Mouse (Mus musculus): ENCODE measurements at regions not wholly inside any gene's neighbourhood (a gene's known extent, or its start where the extent isn't known, plus 50 kb on each side); places are given as distances from the start of the nearest gene placed in this dataset.

DNA sequence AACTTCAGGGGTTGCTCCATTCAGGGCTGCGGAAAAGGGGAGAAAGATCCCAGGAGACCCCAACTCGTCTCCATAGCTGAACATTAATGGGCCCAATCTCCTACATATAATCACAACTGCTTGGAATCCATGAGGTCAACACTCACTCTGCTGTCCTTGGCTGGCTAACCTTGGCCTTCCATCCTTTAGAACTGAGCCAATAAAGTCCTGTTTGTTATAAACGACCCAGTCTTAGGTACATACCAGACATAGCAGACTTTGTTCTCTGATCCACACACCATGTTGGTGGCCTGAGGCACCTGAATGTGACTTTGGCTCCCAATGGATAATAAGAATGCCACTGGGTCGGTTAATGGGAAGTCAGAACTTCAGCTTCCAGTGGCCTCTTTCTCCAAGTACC is 157.4 kb downstream of the Auh start:
- no peak for ATAC-seq (ENCODE audit: low FRiP score, low TSS enrichment)
- 71% methylated on average over 4 of the region's 4 CpGs for WGBS
- no peak overlapping the region for H3K9ac ChIP-seq (ENCODE audit: low read depth, low read length)
- no peaks in the 10 kb centered on the region for H3K36me3 ChIP-seq (ENCODE audit: control insufficient read depth, insufficient read depth, low read length)
- H3K4me1 ChIP-seq (ENCODE audit: control insufficient read depth, insufficient read depth, low read length) = no peaks in the 10 kb centered on the region; the same call in 1 of the 2 replicates
- no peak overlapping the region for H3K27ac ChIP-seq (ENCODE audit: low read depth, low read length)
- no peak overlapping the region for H3K4me2 ChIP-seq (replicated peaks; ENCODE audit: low read depth, low read length)
- H3K4me3 ChIP-seq (ENCODE audit: low read length) = no peak overlapping the region
- H3K9me3 ChIP-seq (ENCODE audit: control insufficient read depth, low read length) = no peaks in the 10 kb centered on the region
- no peaks in the 10 kb centered on the region for H3K27me3 ChIP-seq (ENCODE audit: control insufficient read depth, insufficient read depth, low read length)

DNA sequence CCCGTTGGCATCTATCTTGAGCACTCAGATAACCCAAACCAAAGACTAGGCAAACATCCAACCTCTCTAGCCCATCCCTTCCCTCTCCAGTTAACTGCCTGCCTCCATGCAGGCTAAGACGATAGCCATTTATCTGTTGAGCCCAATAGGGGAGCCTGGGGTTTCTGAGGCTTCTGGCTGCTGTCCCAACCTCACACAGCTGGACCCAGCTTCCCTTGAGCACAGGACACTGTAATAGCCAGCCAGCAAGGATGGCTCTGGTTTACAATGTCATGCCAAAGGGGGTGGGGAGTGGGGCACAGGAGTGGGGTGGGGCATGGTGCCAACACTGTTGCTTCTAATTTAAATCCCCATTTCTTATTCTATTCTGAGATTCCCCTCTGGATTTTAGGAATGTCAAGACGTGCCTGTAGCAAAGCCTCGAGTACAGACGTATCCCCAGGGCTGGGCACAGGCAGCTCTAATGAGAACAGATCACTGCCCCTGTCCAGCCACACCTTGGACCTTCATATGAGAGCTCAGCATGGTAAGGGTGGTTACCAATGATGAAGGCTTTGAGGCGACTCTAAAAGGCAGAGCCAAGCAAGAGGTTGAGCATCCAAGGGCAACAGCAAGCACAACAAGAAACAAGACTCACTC is 152.0 kb downstream of the Auh start:
- 82% methylated on average over 6 of the region's 6 CpGs for WGBS
- H3K27ac ChIP-seq (ENCODE audit: low read depth, low read length) = no peak overlapping the region
- ATAC-seq (ENCODE audit: low FRiP score, low TSS enrichment) = no peak

GRCm38 (mm10) chr13:52778848-52779247 is 150.6 kb downstream of the Auh start:
- no peak overlapping the region for H3K4me3 ChIP-seq (ENCODE audit: low read length)
- no peaks in the 10 kb centered on the region for H3K27me3 ChIP-seq (ENCODE audit: control insufficient read depth, insufficient read depth, low read length)
- no peak overlapping the region for H3K4me2 ChIP-seq (replicated peaks; ENCODE audit: low read depth, low read length)
- H3K4me1 ChIP-seq (ENCODE audit: control insufficient read depth, insufficient read depth, low read length) = no peaks in the 10 kb centered on the region
- no peaks in the 10 kb centered on the region for H3K36me3 ChIP-seq (ENCODE audit: control insufficient read depth, insufficient read depth, low read length)
- H3K27ac ChIP-seq (ENCODE audit: low read depth, low read length) = no peak overlapping the region
- H3K9me3 ChIP-seq (ENCODE audit: control insufficient read depth, low read length) = no peaks in the 10 kb centered on the region
- no peak for ATAC-seq (ENCODE audit: low FRiP score, low TSS enrichment)
- no peak overlapping the region for H3K9ac ChIP-seq (ENCODE audit: low read depth, low read length)
- 32% methylated on average over 4 of the region's 4 CpGs for WGBS

More for the DNA sequence above, 152.0 kb downstream of the Auh start:
- no peak overlapping the region for H3K9ac ChIP-seq (ENCODE audit: low read depth, low read length)
- H3K27me3 ChIP-seq (ENCODE audit: control insufficient read depth, insufficient read depth, low read length) = no peaks in the 10 kb centered on the region
- H3K4me1 ChIP-seq (ENCODE audit: control insufficient read depth, insufficient read depth, low read length) = no peaks in the 10 kb centered on the region
- H3K4me2 ChIP-seq (replicated peaks; ENCODE audit: low read depth, low read length) = no peak overlapping the region
- no peak overlapping the region for H3K4me3 ChIP-seq (ENCODE audit: low read length)
- H3K36me3 ChIP-seq (ENCODE audit: control insufficient read depth, insufficient read depth, low read length) = no peaks in the 10 kb centered on the region
- H3K9me3 ChIP-seq (ENCODE audit: control insufficient read depth, low read length) = no peaks in the 10 kb centered on the region
